Mouse (Mus musculus) hindbrain, embryonic 11.5 days (tissue): Measurements from ENCODE around the gene Nle1. TPM values are rescaled to one million over a fixed set of nuclear protein-coding genes. Genes with fewer than 3 reads are reported as not detected.

Source experiments
- ATAC-seq: fragments of 200-750 bp; cut with Nextera tagmentation; 2 replicates; pipeline ENCODE4 v1.8.0; 2017; ENCODE audit warnings: mild to moderate bottlenecking, moderate TSS enrichment, moderate library complexity; ENCODE audit not compliant: low FRiP score
- DNase-seq: peaks from one replicate; pipeline ENCODE4 v3.0.0-alpha.2; 2015; ENCODE audit warnings: low spot score
- H3K27ac ChIP-seq: fragments of 300-500 bp; sonication (generic); 2 replicates; pipeline ENCODE4 v1.5.1; 2014; ENCODE audit warnings: mild to moderate bottlenecking, low read depth, low read length
- H3K27me3 ChIP-seq: fragments of 300-500 bp; sonication (generic); 2 replicates; pipeline ENCODE4 v1.6.1; 2014; ENCODE audit warnings: mild to moderate bottlenecking, low read length, moderate library complexity, mixed read lengths; ENCODE audit not compliant: control insufficient read depth, insufficient read depth
- H3K36me3 ChIP-seq: fragments of 300-500 bp; sonication (generic); 2 replicates; pipeline ENCODE4 v1.6.1; 2014; ENCODE audit warnings: mild to moderate bottlenecking, low read length, moderate library complexity, mixed read lengths; ENCODE audit not compliant: control insufficient read depth, insufficient read depth
- H3K4me1 ChIP-seq: fragments of 300-500 bp; sonication (generic); replicated peaks from 2 replicates; pipeline ENCODE4 v1.6.1; 2014; ENCODE audit warnings: low read length, mixed read lengths; ENCODE audit not compliant: control insufficient read depth, insufficient read depth
- H3K4me2 ChIP-seq: fragments of 300-500 bp; sonication (generic); replicated peaks from 2 replicates; pipeline ENCODE4 v1.6.1; 2014; ENCODE audit warnings: mild to moderate bottlenecking, low read depth, low read length
- H3K4me3 ChIP-seq: fragments of 300-500 bp; sonication (generic); 2 replicates; pipeline ENCODE4 v1.5.1; 2014; ENCODE audit warnings: low read depth, low read length
- H3K9ac ChIP-seq: fragments of 300-500 bp; sonication (generic); 2 replicates; pipeline ENCODE4 v1.6.1; 2014; ENCODE audit warnings: low read depth, low read length
- H3K9me3 ChIP-seq: fragments of 300-500 bp; sonication (generic); 2 replicates; pipeline ENCODE4 v1.6.1; 2016; ENCODE audit warnings: low read length; ENCODE audit not compliant: control insufficient read depth
- WGBS: fragments of 180-500 bp; shearing (Covaris S2); extraction: QIAGEN DNeasy Blood & Tissue Kit; methylation state at CpG from one replicate; pipeline ENCODE4 v1.1.7; 2014; 5-methylcytosine and 5-hydroxymethylcytosine counted together
- polyA plus RNA-seq: library from polyadenylated mRNA; unstranded; fragments of >200 nt; fragmentation: Nextera tagmentation; extraction: Ambion mirVana; gene quantifications from 2 replicates; pipeline ENCODE4 v1.2.1, GENCODE M21; 2014

Gene Nle1
- polyA plus RNA-seq, 1 experiment from 2014 or later = 19.8 TPM

DNA sequence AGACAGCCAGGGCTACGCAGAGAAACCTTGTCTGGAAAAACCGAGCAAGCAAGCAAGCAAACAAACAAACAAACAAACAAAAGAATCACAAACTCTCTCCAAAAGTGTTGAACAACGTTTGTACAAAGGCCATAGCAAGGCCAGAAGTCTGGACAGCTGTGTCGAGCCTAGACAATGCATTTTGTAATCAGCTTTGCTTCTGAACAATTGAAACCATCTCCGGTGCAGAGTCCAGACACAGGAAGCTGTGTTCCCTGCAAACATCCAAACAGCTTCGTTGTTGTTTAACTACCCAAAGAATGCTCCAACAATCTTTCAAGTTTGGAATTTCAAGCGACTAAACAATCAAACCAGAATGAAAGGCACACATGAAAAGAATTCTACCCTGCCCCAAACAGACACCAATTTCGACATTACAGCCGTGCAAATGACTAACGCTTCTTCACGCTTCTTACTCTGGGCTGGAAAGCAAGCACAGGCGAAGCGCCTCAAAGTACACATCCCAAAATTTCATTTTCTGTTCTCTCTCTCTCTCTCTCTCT, 50.8 kb downstream of the Nle1 start:
- no peak overlapping the region for H3K4me2 ChIP-seq
- no peaks in the 10 kb centered on the region for H3K4me1 ChIP-seq
- ATAC-seq (no peak), DNase-seq (no peak)
- H3K27ac ChIP-seq = no peak overlapping the region
- no peaks in the 10 kb centered on the region for H3K36me3 ChIP-seq
- no peak overlapping the region for H3K9ac ChIP-seq
- H3K9me3 ChIP-seq = no peaks in the 10 kb centered on the region
- no peaks in the 10 kb centered on the region for H3K27me3 ChIP-seq
- 74% methylated on average over 13 of the region's 13 CpGs for WGBS
- H3K4me3 ChIP-seq = no peak overlapping the region

DNA sequence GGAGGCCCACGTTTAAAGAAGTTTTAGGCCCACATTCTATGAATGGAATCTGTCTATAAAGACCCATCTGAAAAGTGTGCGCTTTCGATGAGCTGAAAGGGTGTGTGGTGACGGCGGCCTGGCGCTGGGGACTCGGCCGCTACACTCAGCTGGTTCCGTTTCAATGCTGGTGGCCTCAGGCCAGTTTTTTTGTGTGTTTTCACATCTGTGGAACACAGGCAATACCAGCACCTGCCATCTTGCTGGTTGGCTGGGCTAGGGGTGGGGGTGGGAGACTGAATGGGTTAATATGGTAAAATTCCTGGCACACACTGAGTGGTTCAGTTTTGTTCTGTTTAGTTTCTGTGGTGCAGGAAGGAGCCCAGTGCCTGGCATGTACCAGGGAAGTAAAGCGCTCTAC, 52.2 kb downstream of the Nle1 start:
- H3K9me3 ChIP-seq = no peaks in the 10 kb centered on the region
- DNase-seq (no peak), ATAC-seq (no peak)
- no peaks in the 10 kb centered on the region for H3K27me3 ChIP-seq
- no peaks in the 10 kb centered on the region for H3K4me1 ChIP-seq
- H3K36me3 ChIP-seq = no peaks in the 10 kb centered on the region
- no peak overlapping the region for H3K9ac ChIP-seq
- 69% methylated on average over 10 of the region's 10 CpGs for WGBS
- H3K4me2 ChIP-seq = no peak overlapping the region
- H3K4me3 ChIP-seq = no peak overlapping the region
- H3K27ac ChIP-seq = no peak overlapping the region

DNA sequence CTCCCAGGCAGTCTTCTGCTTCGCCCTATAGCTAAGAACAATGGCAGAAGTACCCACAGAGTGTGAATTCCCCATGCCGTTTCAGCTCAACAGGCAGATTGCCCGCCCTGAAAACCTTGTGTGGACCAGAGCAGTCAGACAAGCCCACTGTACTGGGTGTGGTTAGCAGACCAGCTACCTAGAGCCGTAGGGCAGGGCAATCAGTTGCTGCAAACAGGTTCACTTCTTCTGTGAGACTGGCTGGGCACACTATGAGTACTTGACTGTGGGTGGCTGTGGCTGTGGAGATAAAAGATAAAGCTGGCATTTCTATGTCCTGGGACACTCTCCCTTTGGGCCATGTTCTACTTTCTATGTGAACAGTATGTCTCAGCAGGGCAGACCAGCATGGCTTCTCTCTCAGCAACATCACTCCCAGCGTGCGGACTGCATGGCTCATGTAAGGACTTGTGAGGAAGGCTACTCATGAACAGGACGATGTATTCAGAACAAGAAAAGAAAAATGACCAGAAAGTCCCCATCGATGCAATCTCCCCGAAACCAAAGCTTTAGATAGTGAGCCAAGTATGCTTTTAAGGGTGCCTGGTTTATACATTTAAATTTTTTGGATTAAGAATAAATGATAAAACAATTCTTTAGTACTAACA, 52.8 kb downstream of the Nle1 start:
- no peaks in the 10 kb centered on the region for H3K9me3 ChIP-seq
- no peaks in the 10 kb centered on the region for H3K27me3 ChIP-seq
- DNase-seq (no peak), ATAC-seq (no peak)
- no peak overlapping the region for H3K9ac ChIP-seq
- no peak overlapping the region for H3K4me2 ChIP-seq
- H3K4me3 ChIP-seq = no peak overlapping the region
- no peak overlapping the region for H3K27ac ChIP-seq
- H3K36me3 ChIP-seq = no peaks in the 10 kb centered on the region
- H3K4me1 ChIP-seq = no peaks in the 10 kb centered on the region
- 82% methylated on average over 9 of the region's 9 CpGs for WGBS

DNA sequence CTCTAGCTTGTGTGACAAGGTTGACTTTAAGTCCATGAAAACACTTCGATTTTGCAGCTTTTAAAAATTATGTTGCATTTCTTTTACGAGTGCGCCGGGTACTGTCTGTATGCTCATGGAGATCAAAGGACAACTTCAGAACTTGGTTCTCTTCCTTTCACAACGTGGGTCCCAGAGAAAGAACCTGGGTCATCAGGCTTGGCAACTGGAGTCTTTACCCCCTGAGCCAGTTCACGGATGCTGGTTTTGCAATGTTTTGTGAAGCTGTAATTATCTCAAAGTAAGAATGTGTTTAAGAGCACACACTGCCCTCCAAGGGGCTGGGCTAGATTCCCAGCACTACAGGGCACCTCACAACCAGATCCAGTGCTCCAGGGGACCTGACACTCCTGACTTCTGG, 54.1 kb downstream of the Nle1 start:
- Histone ChIP-seq H3K4me3 (no peak overlapping the region), H3K36me3 (no peaks in the 10 kb centered on the region), H3K4me1 (no peaks in the 10 kb centered on the region), H3K27me3 (no peaks in the 10 kb centered on the region), H3K9ac (no peak overlapping the region), H3K9me3 (no peaks in the 10 kb centered on the region), H3K4me2 (no peak overlapping the region), H3K27ac (no peak overlapping the region)
- WGBS = 86% methylated on average over 6 of the region's 6 CpGs
- no peak for DNase-seq
- no peak for ATAC-seq

DNA sequence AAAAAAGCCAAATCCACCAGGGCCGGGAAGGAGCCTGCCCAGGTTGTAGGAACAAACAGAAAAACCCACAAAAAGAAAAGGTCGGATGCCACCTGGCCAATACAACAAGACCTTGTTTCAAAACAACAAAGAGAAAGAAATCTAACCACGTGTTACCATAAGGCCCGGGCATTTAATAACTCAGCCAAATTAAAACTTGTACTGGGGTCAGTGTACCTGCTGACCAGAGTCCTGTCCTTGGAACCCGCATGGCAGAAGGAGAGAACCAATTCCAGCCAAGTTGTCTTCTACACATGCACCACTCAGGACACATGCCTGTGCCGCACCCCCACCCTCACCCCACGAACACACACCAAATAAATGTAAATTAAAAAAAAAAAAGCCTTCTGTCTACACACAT, 55.3 kb downstream of the Nle1 start:
- Histone ChIP-seq H3K27me3 (no peaks in the 10 kb centered on the region), H3K36me3 (no peaks in the 10 kb centered on the region), H3K27ac (no peak overlapping the region), H3K9ac (no peak overlapping the region), H3K9me3 (no peaks in the 10 kb centered on the region), H3K4me3 (no peak overlapping the region), H3K4me2 (no peak overlapping the region), H3K4me1 (no peaks in the 10 kb centered on the region)
- 88% methylated on average over 7 of the region's 7 CpGs for WGBS
- ATAC-seq = no peak
- DNase-seq = no peak

DNA sequence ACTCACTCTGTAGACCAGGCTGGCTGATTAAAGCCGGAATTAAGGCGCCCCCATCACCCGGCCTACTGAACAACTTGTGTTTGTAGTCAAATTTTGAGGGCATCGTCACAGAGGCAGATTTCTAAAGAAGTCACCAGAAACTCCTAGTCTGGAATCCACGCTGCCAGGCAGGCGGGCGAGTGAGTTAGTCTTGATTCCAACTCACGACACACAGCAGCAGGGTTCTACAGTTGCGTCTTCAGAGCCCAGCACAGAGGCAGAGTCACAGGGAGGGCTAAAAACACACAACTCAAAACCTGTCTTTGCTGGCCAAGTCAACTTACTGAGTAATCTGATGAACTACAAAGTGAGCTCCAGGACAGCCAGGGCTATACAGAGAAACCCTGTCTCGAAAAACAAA, 55.7 kb downstream of the Nle1 start:
- H3K4me2 ChIP-seq = no peak overlapping the region
- H3K27me3 ChIP-seq = no peaks in the 10 kb centered on the region
- H3K4me1 ChIP-seq = no peaks in the 10 kb centered on the region
- WGBS = 84% methylated on average over 10 of the region's 10 CpGs
- no peak overlapping the region for H3K4me3 ChIP-seq
- no peaks in the 10 kb centered on the region for H3K9me3 ChIP-seq
- no peaks in the 10 kb centered on the region for H3K36me3 ChIP-seq
- ATAC-seq (no peak), DNase-seq (no peak)
- H3K27ac ChIP-seq = no peak overlapping the region
- H3K9ac ChIP-seq = no peak overlapping the region

DNA sequence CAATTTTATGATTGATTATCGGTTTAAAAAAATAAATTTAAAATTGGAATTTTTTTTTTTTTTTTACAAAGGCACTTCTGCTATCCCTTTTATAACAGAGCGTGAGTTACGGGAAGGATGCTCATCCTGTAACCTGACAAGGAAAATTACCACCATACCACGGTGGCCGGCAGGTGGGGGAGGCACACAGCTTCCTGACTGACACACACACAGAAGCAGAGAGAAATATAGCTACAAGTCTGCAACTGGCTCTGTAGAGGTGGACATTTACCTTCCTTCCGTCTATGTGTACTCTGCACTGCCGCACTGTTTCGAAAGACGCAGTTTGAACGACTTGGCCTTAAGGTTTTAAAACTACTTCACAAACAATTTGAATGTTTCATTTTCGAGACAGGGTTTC, 56.1 kb downstream of the Nle1 start:
- Histone ChIP-seq H3K4me1 (no peaks in the 10 kb centered on the region), H3K27me3 (no peaks in the 10 kb centered on the region), H3K4me3 (no peak overlapping the region), H3K9me3 (no peaks in the 10 kb centered on the region), H3K9ac (no peak overlapping the region), H3K4me2 (no peak overlapping the region), H3K27ac (no peak overlapping the region), H3K36me3 (no peaks in the 10 kb centered on the region)
- 83% methylated on average over 11 of the region's 11 CpGs for WGBS
- no peak for DNase-seq
- ATAC-seq = no peak

Other genes starting within 250 kb of the Nle1 start
- gene Cct6b, start 144.1 kb downstream of the Nle1 start, polyA plus RNA-seq = 0.49 and 0.69 TPM in 2 replicates
- 39.2 and 42.6 TPM in 2 replicates for gene Zfp830, start 144.1 kb downstream of the Nle1 start, polyA plus RNA-seq
- 38.0 and 48.0 TPM in 2 replicates for gene Lig3, start 127.3 kb downstream of the Nle1 start, polyA plus RNA-seq
- gene Rffl, start 37.2 kb downstream of the Nle1 start, polyA plus RNA-seq = 6.3 and 8.8 TPM in 2 replicates
- 14.6 and 15.7 TPM in 2 replicates for gene Rad51d, start 17.8 kb downstream of the Nle1 start, polyA plus RNA-seq
- gene Fndc8, start 16.3 kb downstream of the Nle1 start, polyA plus RNA-seq = 0.09 and 0.22 TPM in 2 replicates
- 0.42 and 0.45 TPM in 2 replicates for gene Unc45b, start 2.1 kb upstream of the Nle1 start, polyA plus RNA-seq
- 0.85 and 1.3 TPM in 2 replicates for gene Slfn5, start 42.9 kb upstream of the Nle1 start, polyA plus RNA-seq
- 9.7 and 10.1 TPM in 2 replicates for gene Slfn9, start 83.4 kb upstream of the Nle1 start, polyA plus RNA-seq
- 0.28 TPM in 2 replicates for gene Slfn8, start 112.4 kb upstream of the Nle1 start, polyA plus RNA-seq
- gene Slfn2, start 156.7 kb upstream of the Nle1 start, polyA plus RNA-seq = 1.5 and 1.6 TPM in 2 replicates
- gene Slfn1, start 208.4 kb upstream of the Nle1 start, polyA plus RNA-seq = not detected in 2 replicates